Mouse (Mus musculus): Measurements from ENCODE around the gene Ctnna2. TPM values are rescaled to one million over a fixed set of nuclear protein-coding genes. Genes with fewer than 3 reads are reported as not detected.

The Ctnna2 gene
- polyA plus RNA-seq, 1 experiment: not detected

DNA sequence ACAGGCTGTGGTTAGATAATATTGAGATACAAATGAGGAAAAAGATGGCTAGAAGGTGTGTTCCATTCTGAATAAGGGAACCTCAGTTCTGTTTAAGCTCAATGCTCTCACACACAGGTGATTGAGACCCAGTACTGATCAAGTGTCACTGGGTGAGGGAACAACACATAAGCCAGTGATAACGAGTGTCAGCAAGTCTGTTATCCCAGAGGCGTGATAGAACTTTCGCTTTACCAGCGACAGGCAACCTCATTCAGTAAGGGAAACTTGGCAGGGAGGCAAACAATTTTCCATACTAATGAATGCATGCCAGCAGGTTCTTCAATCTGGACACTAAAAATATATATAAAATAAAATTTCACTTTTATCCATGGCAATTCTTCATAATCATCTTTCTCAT lies 334.9 kb downstream of the Ctnna2 start:
- Histone ChIP-seq H3K4me2 (ENCODE audit: low read depth) (no peak overlapping the region), H3K27me3 (ENCODE audit: control insufficient read depth, insufficient read depth, insufficient read length) (no peaks in the 10 kb centered on the region), H3ac (ENCODE audit: control insufficient read depth, insufficient read length) (no peak overlapping the region), H3K36me3 (ENCODE audit: control insufficient read depth, insufficient read depth) (no peaks in the 10 kb centered on the region), H3K79me2 (ENCODE audit: control insufficient read depth, insufficient read depth) (no peaks in the 10 kb centered on the region), H3K4me3 (no peak overlapping the region)
- no peak for TF ChIP-seq TCF12 (IDR thresholded peaks at IDR 0.05; ENCODE audit: insufficient read depth, poor library complexity, severe bottlenecking)
- TF ChIP-seq MYOG (IDR thresholded peaks at IDR 0.05; ENCODE audit: control insufficient read depth in 1 of 3, insufficient read depth in 1 of 3, insufficient read length in 2 of 3, low read depth in 2 of 3): no peak
- no peak for TF ChIP-seq SRF (IDR thresholded peaks at IDR 0.05; ENCODE audit: control insufficient read depth, insufficient read length, low read depth)
- TF ChIP-seq USF1 (IDR thresholded peaks at IDR 0.05; ENCODE audit: low read depth): no peak
- no peak for TF ChIP-seq MYOD1 (IDR thresholded peaks at IDR 0.05; ENCODE audit: control insufficient read depth in 1 of 3, insufficient read length in 2 of 3, low read depth in 2 of 3)
- TF ChIP-seq MAX (IDR thresholded peaks at IDR 0.05; ENCODE audit: low read depth): no peak
- TF ChIP-seq E2F4 (IDR thresholded peaks at IDR 0.05; ENCODE audit: insufficient read depth): no peak

DNA sequence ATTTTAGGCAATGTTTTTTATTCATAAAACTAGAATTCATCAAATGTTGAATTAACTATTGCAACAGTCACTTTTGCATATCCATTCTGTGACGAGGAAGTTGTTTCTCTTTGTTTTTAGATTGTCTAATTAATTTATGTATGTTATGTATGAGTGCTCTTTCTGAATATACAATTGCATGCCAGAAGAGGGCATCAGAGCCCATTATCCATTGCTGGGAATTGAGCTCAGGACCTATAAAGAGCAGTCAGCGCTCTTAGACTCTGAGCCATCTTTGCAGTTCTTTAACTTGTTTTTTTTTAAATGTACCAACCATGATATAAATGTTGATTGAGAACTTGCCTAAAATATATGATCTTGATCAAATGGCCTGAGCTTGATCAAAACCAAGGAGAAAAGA lies 340.7 kb downstream of the Ctnna2 start:
- no peaks in the 10 kb centered on the region for H3K79me2 ChIP-seq (ENCODE audit: control insufficient read depth, insufficient read depth)
- H3K4me3 ChIP-seq: no peak overlapping the region
- TF ChIP-seq POLR2AphosphoS2 (IDR thresholded peaks at IDR 0.05; ENCODE audit: insufficient read length, low read depth) (no peak), CEBPB (IDR thresholded peaks at IDR 0.05; ENCODE audit: insufficient read depth, poor library complexity, severe bottlenecking) (no peak), SRF (IDR thresholded peaks at IDR 0.05; ENCODE audit: control insufficient read depth, insufficient read length, low read depth) (no peak)
- no peak overlapping the region for H3ac ChIP-seq (ENCODE audit: control insufficient read depth, insufficient read length)
- H3K27me3 ChIP-seq (ENCODE audit: control insufficient read depth, insufficient read depth, insufficient read length): no peaks in the 10 kb centered on the region
- H3K4me2 ChIP-seq (ENCODE audit: low read depth): no peak overlapping the region
- H3K36me3 ChIP-seq (ENCODE audit: control insufficient read depth, insufficient read depth): no peaks in the 10 kb centered on the region

DNA sequence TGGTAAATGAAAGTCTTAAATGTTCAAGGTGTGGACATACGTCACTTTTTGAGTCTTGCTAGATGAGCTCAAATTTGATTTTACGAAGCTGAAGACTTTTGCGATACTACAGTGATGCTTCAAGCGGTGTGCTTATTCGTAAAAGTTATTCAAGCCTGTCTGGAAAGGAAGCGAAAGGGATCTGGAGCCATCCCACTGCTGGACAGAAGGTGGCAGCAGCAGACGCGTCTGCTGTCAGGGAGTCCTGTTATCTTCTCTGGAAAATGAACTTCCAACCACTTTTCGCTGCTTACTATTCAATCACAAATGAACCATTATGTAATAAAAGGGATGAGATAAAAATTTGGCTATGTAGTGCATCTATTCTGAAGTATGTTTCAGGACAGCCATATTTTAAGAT lies 345.5 kb downstream of the Ctnna2 start:
- no peaks in the 10 kb centered on the region for H3K79me2 ChIP-seq (ENCODE audit: control insufficient read depth, insufficient read depth)

DNA sequence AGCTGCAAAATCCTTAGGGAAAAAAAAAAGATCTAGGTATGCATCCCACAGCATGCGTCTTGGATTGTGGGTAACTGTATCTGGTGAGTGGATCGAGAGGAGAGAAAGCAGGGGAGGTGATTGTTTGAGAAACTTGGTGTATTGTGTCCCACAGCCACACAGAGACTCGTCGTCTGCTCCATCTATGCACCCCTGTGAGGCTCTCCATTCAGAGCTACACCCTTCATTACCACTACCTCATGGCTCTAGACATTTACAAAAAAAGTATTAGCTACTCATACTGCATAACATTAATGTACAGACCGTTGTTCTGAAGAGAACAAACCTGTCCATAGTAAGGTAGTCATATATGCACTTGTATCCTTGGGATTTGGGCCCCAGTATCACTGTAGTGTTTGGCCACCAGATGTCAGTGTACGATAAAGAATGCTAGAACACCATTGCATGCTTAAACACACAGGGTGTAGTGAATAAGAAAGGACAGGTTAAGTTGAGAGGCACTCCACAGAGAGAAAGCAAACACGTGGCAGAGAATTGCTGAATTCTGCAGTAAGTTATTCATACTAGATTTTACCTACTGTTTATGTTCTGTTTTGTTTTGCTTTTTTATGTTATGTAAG lies 350.8 kb downstream of the Ctnna2 start:
- H3K4me2 ChIP-seq (ENCODE audit: low read depth): no peak overlapping the region
- TF ChIP-seq MYOD1 (IDR thresholded peaks at IDR 0.05; ENCODE audit: control insufficient read depth in 1 of 3, insufficient read length in 2 of 3, low read depth in 2 of 3): no peak
- TF ChIP-seq REST (IDR thresholded peaks at IDR 0.05; ENCODE audit: insufficient read depth, insufficient read length): no peak
- TF ChIP-seq POLR2AphosphoS2 (IDR thresholded peaks at IDR 0.05; ENCODE audit: insufficient read length, low read depth): no peak
- TF ChIP-seq POLR2A (IDR thresholded peaks at IDR 0.05; ENCODE audit: insufficient read length, low read depth): no peak
- no peak for TF ChIP-seq E2F4 (IDR thresholded peaks at IDR 0.05; ENCODE audit: insufficient read depth)
- TF ChIP-seq SRF (IDR thresholded peaks at IDR 0.05; ENCODE audit: control insufficient read depth, insufficient read length, low read depth): no peak
- TF ChIP-seq USF1 (IDR thresholded peaks at IDR 0.05; ENCODE audit: low read depth): no peak
- no peak for TF ChIP-seq MYOG (IDR thresholded peaks at IDR 0.05; ENCODE audit: control insufficient read depth in 1 of 3, insufficient read depth in 1 of 3, insufficient read length in 2 of 3, low read depth in 2 of 3)
- no peak for TF ChIP-seq MAX (IDR thresholded peaks at IDR 0.05; ENCODE audit: low read depth)
- H3K27me3 ChIP-seq (ENCODE audit: control insufficient read depth, insufficient read depth, insufficient read length): no peaks in the 10 kb centered on the region
- no peaks in the 10 kb centered on the region for H3K36me3 ChIP-seq (ENCODE audit: control insufficient read depth, insufficient read depth)
- H3K79me2 ChIP-seq (ENCODE audit: control insufficient read depth, insufficient read depth): no peaks in the 10 kb centered on the region
- no peak overlapping the region for H3ac ChIP-seq (ENCODE audit: control insufficient read depth, insufficient read length)
- H3K4me3 ChIP-seq: no peak overlapping the region

More for the DNA sequence above, 345.5 kb downstream of the Ctnna2 start:
- Histone ChIP-seq H3K4me3 (no peak overlapping the region), H3K27me3 (ENCODE audit: control insufficient read depth, insufficient read depth, insufficient read length) (no peaks in the 10 kb centered on the region), H3ac (ENCODE audit: control insufficient read depth, insufficient read length) (no peak overlapping the region), H3K36me3 (ENCODE audit: control insufficient read depth, insufficient read depth) (no peaks in the 10 kb centered on the region), H3K4me2 (ENCODE audit: low read depth) (no peak overlapping the region)
- TF ChIP-seq TCF12 (IDR thresholded peaks at IDR 0.05; ENCODE audit: insufficient read depth, poor library complexity, severe bottlenecking): no peak
- no peak for TF ChIP-seq POLR2AphosphoS2 (IDR thresholded peaks at IDR 0.05; ENCODE audit: insufficient read length, low read depth)
- TF ChIP-seq MAX (IDR thresholded peaks at IDR 0.05; ENCODE audit: low read depth): no peak
- no peak for TF ChIP-seq TCF3 (IDR thresholded peaks at IDR 0.05; ENCODE audit: insufficient read length, low read depth)
- no peak for TF ChIP-seq SRF (IDR thresholded peaks at IDR 0.05; ENCODE audit: control insufficient read depth, insufficient read length, low read depth)
- no peak for TF ChIP-seq MYOG (IDR thresholded peaks at IDR 0.05; ENCODE audit: control insufficient read depth in 1 of 3, insufficient read depth in 1 of 3, insufficient read length in 2 of 3, low read depth in 2 of 3)
- no peak for TF ChIP-seq USF1 (IDR thresholded peaks at IDR 0.05; ENCODE audit: low read depth)
- no peak for TF ChIP-seq CEBPB (IDR thresholded peaks at IDR 0.05; ENCODE audit: insufficient read depth, poor library complexity, severe bottlenecking)
- no peak for TF ChIP-seq REST (IDR thresholded peaks at IDR 0.05; ENCODE audit: insufficient read depth, insufficient read length)
- no peak for TF ChIP-seq E2F4 (IDR thresholded peaks at IDR 0.05; ENCODE audit: insufficient read depth)
- no peak for TF ChIP-seq MYOD1 (IDR thresholded peaks at IDR 0.05; ENCODE audit: control insufficient read depth in 1 of 3, insufficient read length in 2 of 3, low read depth in 2 of 3)
- no peak for TF ChIP-seq POLR2A (IDR thresholded peaks at IDR 0.05; ENCODE audit: insufficient read length, low read depth)

DNA sequence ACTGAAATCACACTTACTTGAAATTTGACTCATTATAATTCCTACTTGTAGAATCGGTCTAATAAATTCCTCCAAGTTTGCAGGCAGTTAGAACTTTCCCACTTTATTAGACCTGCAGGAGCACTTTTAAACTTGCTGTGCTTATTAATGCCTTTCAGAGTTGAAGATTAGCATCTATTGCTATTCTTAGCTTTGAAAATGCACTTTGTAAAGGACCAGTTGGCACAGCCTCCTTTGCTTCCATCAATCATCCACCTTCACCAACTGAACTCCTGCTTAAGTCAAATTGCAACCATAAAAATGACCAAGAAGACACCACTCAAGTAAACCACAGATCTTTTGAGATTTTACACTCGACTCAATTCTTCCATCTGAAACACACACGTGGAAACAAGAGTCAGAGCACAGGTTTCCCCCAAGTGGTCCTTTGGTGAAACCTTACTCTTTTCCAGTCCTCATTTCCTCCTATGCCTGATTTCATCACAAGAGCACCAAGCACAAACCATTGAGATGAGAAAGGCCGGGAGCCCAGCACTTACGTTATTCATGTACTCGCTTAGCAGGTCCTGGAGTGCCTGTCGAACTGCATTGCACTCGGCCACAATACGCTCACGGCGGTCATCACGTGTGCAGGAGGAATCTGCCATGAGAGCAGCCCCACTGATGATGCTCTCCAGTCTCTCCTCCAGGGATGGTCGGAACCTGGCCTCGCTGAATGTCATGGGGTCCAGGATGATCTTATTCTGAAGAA lies 374.7 kb downstream of the Ctnna2 start:
- TF ChIP-seq POLR2A (IDR thresholded peaks at IDR 0.05; ENCODE audit: insufficient read length, low read depth): no peak
- TF ChIP-seq REST (IDR thresholded peaks at IDR 0.05; ENCODE audit: insufficient read depth, insufficient read length): no peak
- TF ChIP-seq MAX (IDR thresholded peaks at IDR 0.05; ENCODE audit: low read depth): no peak
- no peak for TF ChIP-seq MYOG (IDR thresholded peaks at IDR 0.05; ENCODE audit: control insufficient read depth in 1 of 3, insufficient read depth in 1 of 3, insufficient read length in 2 of 3, low read depth in 2 of 3)
- no peak for TF ChIP-seq E2F4 (IDR thresholded peaks at IDR 0.05; ENCODE audit: insufficient read depth)
- TF ChIP-seq POLR2AphosphoS2 (IDR thresholded peaks at IDR 0.05; ENCODE audit: insufficient read length, low read depth): no peak
- TF ChIP-seq USF1 (IDR thresholded peaks at IDR 0.05; ENCODE audit: low read depth): no peak
- Histone ChIP-seq H3K4me3 (no peak overlapping the region), H3ac (ENCODE audit: control insufficient read depth, insufficient read length) (no peak overlapping the region), H3K27me3 (ENCODE audit: control insufficient read depth, insufficient read depth, insufficient read length) (no peaks in the 10 kb centered on the region), H3K79me2 (ENCODE audit: control insufficient read depth, insufficient read depth) (no peaks in the 10 kb centered on the region), H3K36me3 (ENCODE audit: control insufficient read depth, insufficient read depth) (no peaks in the 10 kb centered on the region), H3K4me2 (ENCODE audit: low read depth) (no peak overlapping the region)
